Mouse (Mus musculus) spleen, adult 2 months (tissue): Measurements from ENCODE around the gene Nhsl2.

Source experiments
- CTCF ChIP-seq: fragments of 200-500 bp; IDR thresholded peaks from 2 replicates; pipeline ENCODE4 v1.5.1; 2011; ENCODE audit warnings: mild to moderate bottlenecking, inconsistent platforms; ENCODE audit not compliant: insufficient read depth, insufficient read length, insufficient replicate concordance; ENCODE audit errors: extremely low read depth
- POLR2A ChIP-seq: fragments of 200-500 bp; IDR thresholded peaks from 2 replicates; pipeline ENCODE4 v1.6.1; 2011; ENCODE audit warnings: low read depth, low read length, inconsistent platforms

- TF ChIP-seq POLR2A, result no peak
- no peak for TF ChIP-seq CTCF
Measured at GRCm38 (mm10) chrX:101933346-101933745, 84.2 kb downstream of the Nhsl2 start.
